Comparison of ENCODE assay signal across 11 mouse cellular contexts in genomic region chr11:84707772-84708171, GRCm38 (mm10).
DNase-seq lines count a peak whose midpoint lies in the region; ATAC-seq and TF ChIP-seq lines count a peak whose summit lies in the region.
"Had no signal": no experiment of that assay in that cellular context is flagged by ENCODE, and none has a peak within 500 bp of the region (broad histone marks: within the 10 kb centered on the region; RNA-seq: fewer than 3 reads in every experiment).

No protein-coding gene starts in this region.

- no peak overlapping the region for H3K27ac ChIP-seq in ES-E14 (ENCODE audit: insufficient read depth, low read depth, low read length, poor library complexity, severe bottlenecking)
- H3K27ac ChIP-seq in embryonic facial prominence, embryonic 10.5 days (replicated peaks): peak overlapping the region; percentile 44; the same call in 1 of the 2 replicates
- no peak overlapping the region for H3K27ac ChIP-seq in hindbrain, embryonic 16.5 days (ENCODE audit: low read depth, low read length)
- H3K27ac ChIP-seq: stomach, embryonic 15.5 days had no signal

- in situ Hi-C loops in ES-E14 (cut with MboI; ENCODE audit: low sequenced_read_pairs in 2 of 2, unreplicated experiment in 2 of 2): no loop called here

- WGBS in embryonic facial prominence, embryonic 10.5 days: 2% methylated on average over 10 of the region's 10 CpGs
- WGBS in hindbrain, embryonic 16.5 days: 18% methylated on average over 10 of the region's 10 CpGs

- peak overlapping the region; percentile 38 to 46 for H3K4me3 ChIP-seq in ES-E14 (ENCODE audit: insufficient read depth in 1 of 2, low read depth in 1 of 2, low read length in 2 of 2, poor library complexity in 1 of 2, severe bottlenecking in 1 of 2)
- peak overlapping the region; percentile 32; the same call in 1 of the 2 replicates for H3K4me3 ChIP-seq in embryonic facial prominence, embryonic 10.5 days
- no peak overlapping the region for H3K4me3 ChIP-seq in hindbrain, embryonic 16.5 days (ENCODE audit: low read length)
- H3K4me3 ChIP-seq: stomach, embryonic 15.5 days had no signal

- no peak overlapping the region for H3K4me2 ChIP-seq in hindbrain, embryonic 16.5 days (ENCODE audit: low read length)
- H3K4me2 ChIP-seq: stomach, embryonic 15.5 days had no signal

- peak; percentile 59 for DNase-seq in embryo, embryonic 11 days
- no peak for DNase-seq in embryo, embryonic 10 days (ENCODE audit: low spot score)
- no peak for DNase-seq in ES-E14 (ENCODE audit: low read depth, low spot score)
- peak; percentile 51 for DNase-seq in embryonic facial prominence, embryonic 10.5 days (ENCODE audit: low spot score)
- no peak for DNase-seq in gastrocnemius, postnatal 10 days
- DNase-seq in urinary bladder, postnatal 25 days (ENCODE audit: low spot score): no peak
- DNase-seq in layer of hippocampus, adult 11-12 months (ENCODE audit: low spot score): no peak
- DNase-seq: heart, adult 11 months had no signal

- peaks cover 2 to 9% of the 10 kb centered on the region in 2 experiments; a peak in 2 of 4 replicates for H3K4me1 ChIP-seq in ES-E14 (ENCODE audit: control insufficient read depth in 2 of 2, insufficient read depth in 2 of 2, low read length in 2 of 2, poor library complexity in 1 of 2)
- peaks cover 43% of the 10 kb centered on the region for H3K4me1 ChIP-seq in embryonic facial prominence, embryonic 10.5 days
- H3K4me1 ChIP-seq in hindbrain, embryonic 16.5 days (ENCODE audit: control insufficient read depth, insufficient read depth, low read depth, low read length): peaks cover 17% of the 10 kb centered on the region

- H3K9me3 ChIP-seq in ES-E14 (ENCODE audit: control insufficient read depth, insufficient read depth, low read depth, low read length): no peaks in the 10 kb centered on the region
- H3K9me3 ChIP-seq in embryonic facial prominence, embryonic 10.5 days: no peaks in the 10 kb centered on the region
- no peaks in the 10 kb centered on the region for H3K9me3 ChIP-seq in hindbrain, embryonic 16.5 days (ENCODE audit: control insufficient read depth, low read length)
- H3K9me3 ChIP-seq: stomach, embryonic 15.5 days had no signal

- no peaks in the 10 kb centered on the region for H3K36me3 ChIP-seq in ES-E14 (ENCODE audit: control insufficient read depth, insufficient read depth, low read length, poor library complexity, severe bottlenecking)
- no peaks in the 10 kb centered on the region for H3K36me3 ChIP-seq in embryonic facial prominence, embryonic 10.5 days (replicated peaks)
- no peaks in the 10 kb centered on the region for H3K36me3 ChIP-seq in hindbrain, embryonic 16.5 days (ENCODE audit: control insufficient read depth, insufficient read depth, low read length)
- H3K36me3 ChIP-seq: stomach, embryonic 15.5 days had no signal

- H3K9ac ChIP-seq in ES-E14 (ENCODE audit: insufficient read depth, low read depth, low read length, poor library complexity, severe bottlenecking): 0 out of 2 replicates have a peak overlapping the region, but pooled peaks have one; percentile 38
- H3K9ac ChIP-seq in hindbrain, embryonic 16.5 days (ENCODE audit: low read depth, low read length): 0 out of 2 replicates have a peak overlapping the region, but pooled peaks have one; percentile 19
- H3K9ac ChIP-seq: stomach, embryonic 15.5 days had no signal

- H3K27me3 ChIP-seq in embryonic facial prominence, embryonic 10.5 days (replicated peaks; ENCODE audit: low read depth, poor library complexity, severe bottlenecking): peaks cover 91% of the 10 kb centered on the region
- H3K27me3 ChIP-seq in hindbrain, embryonic 16.5 days (replicated peaks; ENCODE audit: control insufficient read depth, insufficient read depth, low read length): no peaks in the 10 kb centered on the region

- ATAC-seq in hindbrain, embryonic 16.5 days: peak; percentile 51; the same call in 1 of the 2 replicates
- ATAC-seq: lung, postnatal 0 days had no signal

TF ChIP-seq in ES-E14, 5 proteins besides CTCF, POLR2A, EP300 and RAD21:
- TF ChIP-seq HCFC1 (IDR thresholded peaks at IDR 0.05; ENCODE audit: borderline replicate concordance, insufficient read depth, low read length): no peak
- no peak for TF ChIP-seq MAFK (IDR thresholded peaks at IDR 0.05; ENCODE audit: insufficient read depth, low read depth, low read length)
- TF ChIP-seq CHD2 (IDR thresholded peaks at IDR 0.05; ENCODE audit: low read depth, low read length): no peak
- no peak for TF ChIP-seq ZNF384 (IDR thresholded peaks at IDR 0.05; ENCODE audit: low read depth, low read length)
- no peak for TF ChIP-seq ZC3H11A (IDR thresholded peaks at IDR 0.05; ENCODE audit: borderline replicate concordance, low read depth, low read length)

Comparison
In these comparisons a context has a peak if more than half of its experiments do, and no peak if none do; other contexts are left out.
1. DNase-seq: peak in embryo, embryonic 11 days (single experiment) and embryonic facial prominence, embryonic 10.5 days (single experiment); none in embryo, embryonic 10 days (single experiment), ES-E14 (single experiment), gastrocnemius, postnatal 10 days (single experiment), urinary bladder, postnatal 25 days (single experiment) and layer of hippocampus, adult 11-12 months (single experiment).